Mouse (Mus musculus) intestine, embryonic 15.5 days (tissue): Measurements from ENCODE around the gene Mmp10. TPM values are rescaled to one million over a fixed set of nuclear protein-coding genes. Genes with fewer than 3 reads are reported as not detected.
A peak's percentile ranks its signal among the peaks of the same experiment; 100 is the strongest.

ENCODE experiments used
- ATAC-seq: fragments of 200-750 bp; cut with Nextera tagmentation; 2 replicates; pipeline ENCODE4 v1.8.0; 2017; ENCODE audit warnings: moderate TSS enrichment, moderate library complexity
- H3K27ac ChIP-seq: fragments of 300-500 bp; sonication (generic); 2 replicates; pipeline ENCODE4 v1.5.1; 2015; ENCODE audit warnings: mild to moderate bottlenecking, inconsistent platforms
- H3K27me3 ChIP-seq: fragments of 300-500 bp; sonication (generic); replicated peaks from 2 replicates; pipeline ENCODE4 v1.6.1; 2015; ENCODE audit warnings: inconsistent platforms
- H3K36me3 ChIP-seq: fragments of 300-500 bp; sonication (generic); 2 replicates; pipeline ENCODE4 v1.6.1; 2015; ENCODE audit warnings: inconsistent platforms
- H3K4me1 ChIP-seq: fragments of 300-500 bp; sonication (generic); replicated peaks from 2 replicates; pipeline ENCODE4 v1.6.1; 2015; ENCODE audit warnings: inconsistent platforms
- H3K4me2 ChIP-seq: fragments of 300-500 bp; sonication (generic); replicated peaks from 2 replicates; pipeline ENCODE4 v1.6.1; 2015; ENCODE audit warnings: mild to moderate bottlenecking, inconsistent platforms
- H3K4me3 ChIP-seq: fragments of 300-500 bp; sonication (generic); replicated peaks from 2 replicates; pipeline ENCODE4 v1.5.1; 2015; ENCODE audit warnings: inconsistent platforms
- H3K9ac ChIP-seq: fragments of 300-500 bp; sonication (generic); 2 replicates; pipeline ENCODE4 v1.6.1; 2015; ENCODE audit warnings: inconsistent platforms
- H3K9me3 ChIP-seq: fragments of 300-500 bp; sonication (generic); 2 replicates; pipeline ENCODE4 v1.6.1; 2016; ENCODE audit warnings: inconsistent platforms
- WGBS: fragments of 180-500 bp; shearing (Covaris S2); methylation state at CpG from one replicate; pipeline ENCODE4 v1.1.7; 2015; 5-methylcytosine and 5-hydroxymethylcytosine counted together
- polyA plus RNA-seq: library from polyadenylated mRNA; unstranded; fragments of >200 nt; fragmentation: Nextera tagmentation; extraction: Ambion mirVana; gene quantifications from 2 replicates; pipeline ENCODE4 v1.2.1, GENCODE M21; 2015

The Mmp10 gene
- polyA plus RNA-seq = 0.21 TPM in 1 of 2 replicates, not detected in the other

GRCm38 (mm10) chr9:7502051-7502450 lies at the start of gene Mmp10:
Mmp10 (plus strand) TSS chr9:7502352.
- Histone ChIP-seq H3K4me3 (no peak within 1 kb of the TSS), H3K9ac (no peak within 1 kb of the TSS), H3K9me3 (no peaks in the 10 kb centered on the region), H3K27me3 (no peaks in the 10 kb centered on the region), H3K4me1 (no peaks in the 10 kb centered on the region), H3K27ac (no peak within 1 kb of the TSS), H3K36me3 (no peaks in the 10 kb centered on the region), H3K4me2 (no peak within 1 kb of the TSS)
- 79% methylated on average over 3 of the region's 3 CpGs for WGBS
- ATAC-seq = no peak

GRCm38 (mm10) chr9:7453302-7453701 lies 48.9 kb upstream of the Mmp10 start:
- H3K4me1 ChIP-seq = no peaks in the 10 kb centered on the region
- no peak for ATAC-seq
- H3K27ac ChIP-seq = no peak overlapping the region
- H3K9ac ChIP-seq = no peak overlapping the region
- no peaks in the 10 kb centered on the region for H3K9me3 ChIP-seq
- H3K4me2 ChIP-seq = no peak overlapping the region
- no peaks in the 10 kb centered on the region for H3K27me3 ChIP-seq
- H3K36me3 ChIP-seq = no peaks in the 10 kb centered on the region
- 88% methylated on average over 2 of the region's 2 CpGs for WGBS
- no peak overlapping the region for H3K4me3 ChIP-seq

- no peaks in the 10 kb centered on the region for H3K9me3 ChIP-seq
- H3K27me3 ChIP-seq = no peaks in the 10 kb centered on the region
- H3K4me2 ChIP-seq = no peak overlapping the region
- no peak overlapping the region for H3K4me3 ChIP-seq
- H3K27ac ChIP-seq = no peak overlapping the region
- no peaks in the 10 kb centered on the region for H3K36me3 ChIP-seq
- H3K4me1 ChIP-seq = no peaks in the 10 kb centered on the region
- no peak for ATAC-seq
- WGBS = 93% methylated on average over 1 of the region's 1 CpGs
- H3K9ac ChIP-seq = no peak overlapping the region
Measured at GRCm38 (mm10) chr9:7470262-7470661, 31.9 kb upstream of the Mmp10 start.

GRCm38 (mm10) chr9:7483684-7484394 lies 18.3 kb upstream of the Mmp10 start:
- Histone ChIP-seq H3K4me2 (no peak overlapping the region), H3K36me3 (no peaks in the 10 kb centered on the region), H3K27ac (no peak overlapping the region), H3K27me3 (no peaks in the 10 kb centered on the region), H3K9ac (no peak overlapping the region), H3K4me3 (no peak overlapping the region), H3K4me1 (no peaks in the 10 kb centered on the region), H3K9me3 (no peaks in the 10 kb centered on the region)
- WGBS = 65% methylated on average over 5 of the region's 5 CpGs
- ATAC-seq = no peak

- H3K4me3 ChIP-seq = no peak overlapping the region
- H3K9ac ChIP-seq = no peak overlapping the region
- no peaks in the 10 kb centered on the region for H3K9me3 ChIP-seq
- no peaks in the 10 kb centered on the region for H3K36me3 ChIP-seq
- 79% methylated on average over 3 of the region's 3 CpGs for WGBS
- no peak overlapping the region for H3K27ac ChIP-seq
- no peaks in the 10 kb centered on the region for H3K4me1 ChIP-seq
- H3K4me2 ChIP-seq = no peak overlapping the region
- ATAC-seq = no peak
- no peaks in the 10 kb centered on the region for H3K27me3 ChIP-seq
Measured at GRCm38 (mm10) chr9:7501138-7501537, 1.0 kb upstream of the Mmp10 start.

GRCm38 (mm10) chr9:7507321-7507876 lies 5.2 kb downstream of the Mmp10 start:
- 81% methylated on average over 7 of the region's 7 CpGs for WGBS
- Histone ChIP-seq H3K9me3 (no peaks in the 10 kb centered on the region), H3K4me1 (no peaks in the 10 kb centered on the region), H3K27ac (no peak overlapping the region), H3K4me2 (no peak overlapping the region), H3K27me3 (no peaks in the 10 kb centered on the region), H3K36me3 (no peaks in the 10 kb centered on the region), H3K9ac (no peak overlapping the region), H3K4me3 (no peak overlapping the region)
- ATAC-seq = no peak

GRCm38 (mm10) chr9:7509619-7510233 lies 7.6 kb downstream of the Mmp10 start:
- no peaks in the 10 kb centered on the region for H3K4me1 ChIP-seq
- H3K9ac ChIP-seq = no peak overlapping the region
- no peak overlapping the region for H3K27ac ChIP-seq
- no peak overlapping the region for H3K4me2 ChIP-seq
- no peaks in the 10 kb centered on the region for H3K36me3 ChIP-seq
- no peaks in the 10 kb centered on the region for H3K9me3 ChIP-seq
- no peaks in the 10 kb centered on the region for H3K27me3 ChIP-seq
- no peak overlapping the region for H3K4me3 ChIP-seq
- WGBS = 74% methylated on average over 10 of the region's 10 CpGs
- no peak for ATAC-seq

- Histone ChIP-seq H3K27me3 (no peaks in the 10 kb centered on the region), H3K4me2 (no peak overlapping the region), H3K4me1 (no peaks in the 10 kb centered on the region), H3K36me3 (no peaks in the 10 kb centered on the region), H3K9ac (no peak overlapping the region), H3K4me3 (no peak overlapping the region), H3K9me3 (no peaks in the 10 kb centered on the region), H3K27ac (no peak overlapping the region)
- 62% methylated on average over 4 of the region's 4 CpGs for WGBS
- ATAC-seq = no peak
Measured at GRCm38 (mm10) chr9:7517944-7518571, 15.9 kb downstream of the Mmp10 start.

- no peaks in the 10 kb centered on the region for H3K4me1 ChIP-seq
Measured at GRCm38 (mm10) chr9:7526255-7526940, 24.2 kb downstream of the Mmp10 start.

GRCm38 (mm10) chr9:7542763-7543162 lies 40.6 kb downstream of the Mmp10 start:
- Histone ChIP-seq H3K27me3 (no peaks in the 10 kb centered on the region), H3K4me3 (no peak overlapping the region), H3K9me3 (no peaks in the 10 kb centered on the region), H3K9ac (no peak overlapping the region), H3K27ac (no peak overlapping the region), H3K4me2 (no peak overlapping the region), H3K4me1 (0 out of 2 replicates have a peak, but pooled peaks cover 5% of the 10 kb centered on the region), H3K36me3 (no peaks in the 10 kb centered on the region)
- ATAC-seq = no peak

More at GRCm38 (mm10) chr9:7526255-7526940, 24.2 kb downstream of the Mmp10 start:
- Histone ChIP-seq H3K36me3 (no peaks in the 10 kb centered on the region), H3K9ac (no peak overlapping the region), H3K4me2 (no peak overlapping the region), H3K4me3 (no peak overlapping the region), H3K27ac (no peak overlapping the region), H3K27me3 (no peaks in the 10 kb centered on the region), H3K9me3 (no peaks in the 10 kb centered on the region)
- whole genome bisulfite sequencing = 63% methylated on average over 4 of the region's 4 CpGs
- no peak for ATAC-seq

GRCm38 (mm10) chr9:7544923-7545457 lies 42.8 kb downstream of the Mmp10 start:
- Histone ChIP-seq H3K4me1 (0 out of 2 replicates have a peak, but pooled peaks cover 5% of the 10 kb centered on the region), H3K4me2 (no peak overlapping the region), H3K27ac (peak overlapping the region; percentile 40; the same call in 1 of the 2 replicates), H3K9me3 (no peaks in the 10 kb centered on the region), H3K36me3 (no peaks in the 10 kb centered on the region), H3K4me3 (no peak overlapping the region), H3K9ac (no peak overlapping the region), H3K27me3 (no peaks in the 10 kb centered on the region)
- peak; percentile 41 for ATAC-seq
- 62% methylated on average over 1 of the region's 1 CpGs for WGBS

- 35% methylated on average over 1 of the region's 1 CpGs for WGBS
- Histone ChIP-seq H3K4me1 (0 out of 2 replicates have a peak, but pooled peaks cover 5% of the 10 kb centered on the region), H3K9ac (no peak overlapping the region), H3K27ac (0 out of 2 replicates have a peak overlapping the region, but pooled peaks have one; percentile 40), H3K9me3 (no peaks in the 10 kb centered on the region), H3K4me3 (no peak overlapping the region), H3K4me2 (no peak overlapping the region), H3K36me3 (no peaks in the 10 kb centered on the region), H3K27me3 (no peaks in the 10 kb centered on the region)
- ATAC-seq = peak; percentile 82
Measured at GRCm38 (mm10) chr9:7545471-7545870, 43.3 kb downstream of the Mmp10 start.
